Mouse (Mus musculus): ENCODE data around the gene Dio1.

Dio1 gene

GRCm38 (mm10) chr4:107300902-107301555, 5.9 kb downstream of the Dio1 start:
- no peak for DNase-seq (ENCODE audit: low spot score in 2 of 2)

- DNase-seq (ENCODE audit: low spot score in 2 of 2): no peak
These were observed 6.6 kb downstream of the Dio1 start for GRCm38 (mm10) chr4:107300371-107300770.

- no peak for DNase-seq (ENCODE audit: low spot score in 2 of 2)
These were observed 7.1 kb downstream of the Dio1 start for GRCm38 (mm10) chr4:107299779-107300340.

GRCm38 (mm10) chr4:107298071-107298606, 8.8 kb downstream of the Dio1 start:
- no peak for DNase-seq (ENCODE audit: low spot score in 2 of 2)

- DNase-seq (ENCODE audit: low spot score in 2 of 2): no peak
These were observed 14.7 kb downstream of the Dio1 start for GRCm38 (mm10) chr4:107292273-107292662.

GRCm38 (mm10) chr4:107291611-107292272, 15.2 kb downstream of the Dio1 start:
- peak in 1 of 2 experiments; percentile 16 for DNase-seq (ENCODE audit: low spot score in 2 of 2)

- no peak for DNase-seq (ENCODE audit: low spot score in 2 of 2)
These were observed 19.5 kb downstream of the Dio1 start for GRCm38 (mm10) chr4:107287517-107287916.

GRCm38 (mm10) chr4:107286386-107286785, 20.6 kb downstream of the Dio1 start:
- no peak for DNase-seq (ENCODE audit: low spot score in 2 of 2)

- no peak for DNase-seq (ENCODE audit: low spot score in 2 of 2)
These were observed 21.3 kb downstream of the Dio1 start for GRCm38 (mm10) chr4:107285446-107286200.

- DNase-seq (ENCODE audit: low spot score in 2 of 2): no peak
These were observed 26.0 kb downstream of the Dio1 start for GRCm38 (mm10) chr4:107280843-107281475.

- no peak for DNase-seq (ENCODE audit: low spot score in 2 of 2)
These were observed 28.7 kb downstream of the Dio1 start for GRCm38 (mm10) chr4:107278188-107278707.

- DNase-seq (ENCODE audit: low spot score in 2 of 2): no peak
These were observed 32.5 kb downstream of the Dio1 start for GRCm38 (mm10) chr4:107274511-107274910.

- DNase-seq (ENCODE audit: low spot score in 2 of 2): no peak
These were observed 33.3 kb downstream of the Dio1 start for GRCm38 (mm10) chr4:107273683-107274082.

GRCm38 (mm10) chr4:107260001-107260400, 47.0 kb downstream of the Dio1 start:
- no peak for DNase-seq (ENCODE audit: low spot score in 2 of 2)

GRCm38 (mm10) chr4:107254414-107254813, 52.6 kb downstream of the Dio1 start:
- DNase-seq (ENCODE audit: low spot score in 2 of 2): no peak

GRCm38 (mm10) chr4:107253125-107254091, 53.6 kb downstream of the Dio1 start, which contains the start of the genes Lrrc42 and Hspb11:
Gene Lrrc42, minus strand, starts transcription at chr4:107253532.
Gene Hspb11, plus strand, starts transcription at chr4:107253593.
- DNase-seq (ENCODE audit: low spot score in 2 of 2): peak; percentile 88 to 90

GRCm38 (mm10) chr4:107252522-107252921, 54.4 kb downstream of the Dio1 start:
- DNase-seq (ENCODE audit: low spot score in 2 of 2): no peak

- peak in 1 of 2 experiments; percentile 63 for DNase-seq (ENCODE audit: low spot score in 2 of 2)
These were observed 56.5 kb downstream of the Dio1 start for GRCm38 (mm10) chr4:107250494-107250893.

- DNase-seq (ENCODE audit: low spot score in 2 of 2): no peak
These were observed 57.5 kb downstream of the Dio1 start for GRCm38 (mm10) chr4:107249471-107249870.

GRCm38 (mm10) chr4:107248061-107248460, 58.9 kb downstream of the Dio1 start:
- no peak for DNase-seq (ENCODE audit: low spot score in 2 of 2)
